Mouse (Mus musculus) layer of hippocampus, adult 9-10 months (tissue): ENCODE data around the gene Mkrn1.
"Not testable (repeated sequence)": the region's sequence is repeated elsewhere in the genome, so short reads cannot be mapped to it uniquely, and the experiment has no call there.

Experiments
- DNase-seq: peaks from one replicate; pipeline ENCODE4 v3.0.0; 2022; ENCODE audit warnings: low spot score

The Mkrn1 gene

DNA sequence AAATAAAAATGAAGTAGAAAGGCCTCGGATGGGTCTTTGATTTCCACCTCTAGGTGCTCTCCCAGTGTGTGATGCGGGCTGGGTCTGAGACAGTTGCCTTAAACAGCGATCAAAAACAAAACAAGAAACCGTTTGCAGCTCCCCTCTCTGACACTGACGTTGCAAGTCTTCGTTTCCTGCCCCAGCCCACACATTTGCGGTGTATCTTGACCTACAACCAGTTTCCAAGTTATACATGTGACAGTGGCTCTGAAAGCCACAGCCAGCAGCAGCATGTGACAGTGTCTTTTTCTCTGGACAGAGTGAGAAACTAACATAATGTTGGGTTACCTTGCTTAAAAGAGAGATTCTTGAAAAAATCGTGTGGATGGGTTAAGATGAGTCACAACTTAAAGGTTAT, 40.5 kb downstream of the Mkrn1 start:
- no peak for DNase-seq

DNA sequence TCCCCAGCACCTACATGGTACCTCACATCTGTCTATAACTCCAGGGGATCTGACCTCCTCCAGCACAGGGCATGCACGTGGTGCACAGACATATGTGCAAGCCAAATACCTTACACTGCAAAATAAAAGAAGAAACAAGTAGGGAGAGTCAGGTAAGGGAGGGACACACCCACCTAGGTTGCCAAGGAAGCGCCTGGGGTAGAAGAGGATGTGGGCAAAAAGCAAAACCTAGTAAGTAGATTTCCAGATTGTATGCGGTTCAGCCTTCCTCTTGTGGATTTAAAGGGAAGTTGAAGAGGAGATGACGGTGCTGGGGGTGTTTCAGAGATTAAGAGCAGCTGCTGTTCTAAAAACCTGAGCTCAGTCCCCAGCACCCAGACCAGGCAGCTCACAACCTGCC, 41.0 kb downstream of the Mkrn1 start:
- no peak for DNase-seq

DNA sequence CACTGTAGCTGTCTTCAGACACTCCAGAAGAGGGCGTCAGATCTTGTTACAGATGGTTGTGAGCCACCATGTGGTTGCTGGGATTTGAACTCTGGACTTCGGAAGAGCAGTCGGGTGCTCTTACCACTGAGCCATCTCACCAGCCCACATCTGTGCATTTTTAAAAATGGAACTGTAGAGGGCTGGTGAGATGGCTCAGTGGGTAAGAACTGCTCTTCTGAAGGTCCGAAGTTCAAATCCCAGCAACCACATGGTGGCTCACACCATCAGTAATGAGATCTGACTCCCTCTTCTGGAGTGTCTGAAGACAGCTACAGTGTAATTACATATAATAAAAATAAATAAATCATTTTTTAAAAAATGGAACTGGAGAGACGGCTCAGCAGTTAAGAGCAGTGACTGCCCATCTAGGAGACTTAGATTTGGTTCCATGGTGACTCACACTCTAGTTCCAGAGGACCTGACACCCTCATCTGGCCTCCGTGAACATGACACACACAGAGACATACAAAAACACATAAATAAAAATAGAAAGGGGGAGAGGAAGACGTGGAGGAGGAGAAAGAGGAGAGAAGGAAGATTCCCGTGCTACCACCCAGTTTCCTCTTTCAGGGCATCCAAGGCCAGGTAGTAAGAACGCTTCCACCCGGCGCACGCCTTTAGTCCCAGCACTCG, 42.0 kb downstream of the Mkrn1 start:
- DNase-seq, result not testable (repeated sequence)

DNA sequence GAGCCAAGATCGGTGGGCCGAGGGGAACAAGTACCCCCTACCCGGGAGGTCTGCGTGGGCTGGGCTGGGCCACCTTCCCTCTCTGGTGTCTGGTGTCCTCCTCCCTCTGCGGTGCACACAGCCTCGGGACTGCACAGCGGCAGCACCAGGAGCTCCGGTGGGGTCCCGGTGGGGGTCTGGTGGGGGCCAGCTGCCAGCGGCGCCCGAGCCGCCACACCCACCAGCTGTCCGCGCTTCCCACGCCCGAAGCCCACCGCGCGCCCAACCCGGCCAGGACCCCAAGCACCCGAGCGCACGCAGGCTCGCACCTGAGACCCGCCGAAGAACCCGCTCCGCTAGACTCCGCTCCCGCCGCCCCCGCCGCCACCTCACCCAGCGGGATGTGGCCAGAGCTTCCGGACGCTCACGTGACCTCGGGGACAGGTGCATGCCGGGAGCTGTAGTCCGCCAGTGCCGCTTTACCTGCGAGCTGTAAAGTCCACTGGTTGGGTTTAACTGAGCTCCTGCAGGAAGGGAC, 42.9 kb downstream of the Mkrn1 start, which contains the start of gene Slc37a3:
Gene Slc37a3 (minus strand): TSS at position 365 of the 517 bp plus-strand sequence.
- DNase-seq, result peak; percentile 51

DNA sequence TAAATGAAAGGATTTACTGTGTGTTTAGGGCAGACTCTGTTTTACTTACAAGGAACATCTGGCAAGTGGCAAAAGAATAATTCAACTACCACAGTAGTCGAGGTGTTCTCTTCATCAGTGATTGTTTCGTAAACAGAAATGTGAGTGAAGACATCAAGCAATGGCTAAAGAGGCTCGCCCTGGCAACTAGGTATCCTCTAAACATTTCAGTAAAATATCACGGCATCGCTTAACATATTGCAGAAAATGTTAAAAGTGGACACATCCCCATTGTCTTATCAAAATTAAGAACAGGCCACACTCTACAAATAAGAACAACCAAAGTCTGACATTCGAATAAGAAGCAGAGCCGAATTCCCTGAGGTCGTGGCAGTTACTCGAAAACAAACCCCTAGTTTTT, 43.5 kb downstream of the Mkrn1 start:
- no peak for DNase-seq

DNA sequence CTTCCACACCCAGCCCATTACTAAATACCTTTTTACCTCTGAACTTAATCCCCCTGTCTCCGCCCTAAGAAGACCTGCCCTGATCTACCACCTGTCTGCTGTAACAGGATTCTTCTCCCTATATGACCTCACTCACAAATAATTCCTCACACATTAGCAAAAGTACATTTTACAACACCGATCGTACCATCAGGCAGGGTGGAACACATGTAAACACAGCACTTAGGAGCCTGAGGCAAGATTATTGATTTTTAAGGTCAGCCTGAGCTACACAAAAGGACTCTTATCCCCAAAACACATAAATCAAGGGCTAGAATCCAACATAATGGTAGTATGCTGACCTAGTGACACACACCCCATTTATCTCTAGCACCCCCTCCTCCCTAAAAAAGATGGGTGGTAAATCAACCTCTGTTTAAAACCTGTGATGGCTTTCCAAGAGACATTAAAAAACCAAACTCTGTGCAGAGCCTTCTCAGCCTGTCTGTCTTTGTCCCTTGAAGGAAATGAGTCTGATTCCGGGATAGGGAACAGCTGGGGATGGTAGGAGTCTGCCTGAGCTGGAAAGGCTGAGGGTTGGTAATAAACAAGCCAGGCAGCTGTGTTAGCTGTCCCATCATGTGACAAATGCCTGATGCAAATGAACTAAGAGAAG, 46.8 kb downstream of the Mkrn1 start:
- no peak for DNase-seq

DNA sequence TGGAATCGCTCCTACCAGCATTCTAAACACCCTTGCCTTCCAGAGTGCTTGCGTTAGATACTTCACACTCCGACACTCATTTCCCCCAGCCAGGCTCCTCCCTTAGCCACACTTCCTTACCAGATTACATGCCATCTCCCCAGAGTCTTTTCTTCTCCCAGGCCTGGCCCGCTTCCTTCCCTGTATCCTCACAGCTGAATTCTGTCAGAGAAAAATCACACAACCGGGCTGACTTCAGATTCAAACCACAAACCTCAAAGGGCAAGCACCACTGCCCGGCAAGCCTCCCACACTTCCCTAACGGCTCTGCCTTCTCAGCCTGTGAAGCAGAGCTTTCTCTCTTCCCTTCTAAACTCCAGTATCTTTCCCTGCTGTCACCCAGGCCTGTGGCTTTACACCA, 47.5 kb downstream of the Mkrn1 start:
- no peak for DNase-seq

DNA sequence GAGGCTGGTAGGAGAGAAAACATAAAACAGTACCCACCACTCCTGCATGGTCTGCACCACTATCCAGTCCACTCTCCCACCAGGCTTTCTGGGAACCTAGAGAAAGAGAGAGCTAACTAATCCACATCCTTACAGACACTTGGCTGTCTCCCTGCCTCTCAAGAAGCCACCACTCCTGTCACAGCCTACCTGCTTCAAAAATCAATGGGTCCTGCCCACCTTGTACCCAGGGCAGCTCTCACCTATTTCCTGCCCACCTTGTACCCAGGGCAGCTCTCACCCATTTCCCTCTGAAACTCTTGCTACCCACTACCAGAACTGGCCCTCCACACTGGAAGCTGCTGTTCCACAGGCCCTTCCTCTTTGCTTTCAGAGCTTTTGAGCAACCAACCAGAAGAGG, 48.2 kb downstream of the Mkrn1 start:
- no peak for DNase-seq

DNA sequence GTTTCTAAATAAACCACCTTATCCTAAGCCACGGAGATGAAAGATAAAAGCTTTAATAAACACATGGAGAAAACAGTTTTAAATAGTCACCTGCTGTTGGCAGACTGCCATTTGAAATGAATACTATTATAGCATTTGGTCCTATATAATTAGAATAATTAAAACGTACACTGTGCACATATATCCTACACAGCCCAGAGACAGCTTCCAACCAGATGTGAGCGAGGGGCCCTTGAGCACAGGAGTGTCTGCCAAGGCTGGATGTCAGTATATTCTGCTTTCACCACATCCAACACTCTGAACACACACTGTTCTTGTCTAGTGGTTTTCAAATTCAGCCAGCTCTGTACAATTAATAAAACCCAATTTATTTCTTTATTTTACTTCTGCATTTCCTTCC, 50.6 kb downstream of the Mkrn1 start:
- no peak for DNase-seq

DNA sequence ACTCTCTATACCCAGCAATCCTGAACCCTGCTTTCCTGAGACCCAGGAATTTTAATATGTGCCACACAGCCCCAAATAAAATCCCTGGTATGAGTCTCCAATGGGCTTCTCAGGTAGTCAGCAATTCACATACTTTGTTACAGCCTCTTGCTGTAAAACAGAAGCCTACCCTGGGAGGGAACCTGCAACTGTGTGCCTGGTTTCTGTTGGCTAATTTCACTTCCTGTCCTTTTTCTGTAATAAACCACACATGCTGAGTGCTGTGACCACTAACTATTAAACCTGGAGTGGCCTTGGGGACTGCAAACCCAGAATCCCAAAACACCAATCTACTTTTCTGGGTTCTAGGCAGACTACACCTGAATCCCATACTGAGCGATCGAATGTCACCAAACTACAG, 57.6 kb downstream of the Mkrn1 start:
- no peak for DNase-seq

DNA sequence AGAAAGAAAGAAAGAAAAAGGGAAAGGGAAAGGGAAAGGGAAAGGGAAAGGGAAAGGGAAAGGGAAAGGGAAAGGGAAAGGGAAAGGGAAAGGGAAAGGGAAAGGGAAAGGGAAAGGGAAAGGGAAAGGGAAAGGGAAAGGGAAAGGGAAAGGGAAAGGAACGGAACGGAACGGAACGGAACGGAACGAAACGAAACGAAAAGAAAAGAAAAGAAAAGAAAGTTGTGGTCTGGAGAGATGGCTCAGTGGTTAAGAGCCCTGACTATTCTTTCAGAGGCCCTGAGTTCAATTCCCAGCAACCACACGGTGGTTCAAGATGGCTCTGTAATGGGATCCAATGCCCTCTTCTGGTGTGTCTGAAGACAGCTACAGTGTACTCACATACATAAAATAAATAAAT, 61.1 kb downstream of the Mkrn1 start:
- not testable (repeated sequence) for DNase-seq

DNA sequence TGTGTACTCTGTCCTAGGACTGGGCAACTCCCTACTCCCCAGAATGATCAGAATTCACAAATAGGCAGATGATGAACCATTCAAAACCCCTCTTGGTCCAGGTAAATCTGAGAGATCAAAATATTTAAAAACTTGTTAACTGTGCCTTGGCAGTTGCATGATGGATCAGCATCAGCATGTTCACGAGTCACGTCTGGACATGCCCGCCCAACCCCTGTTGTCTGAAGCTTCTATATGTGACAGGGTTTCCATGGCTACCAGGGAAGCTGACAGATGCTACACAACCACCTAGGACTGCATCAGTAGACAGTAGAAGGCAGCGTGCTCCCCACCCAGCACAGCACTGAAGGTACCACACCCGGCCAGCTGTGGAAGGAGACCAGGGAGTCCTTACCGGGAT, 71.3 kb downstream of the Mkrn1 start:
- DNase-seq, result no peak

DNA sequence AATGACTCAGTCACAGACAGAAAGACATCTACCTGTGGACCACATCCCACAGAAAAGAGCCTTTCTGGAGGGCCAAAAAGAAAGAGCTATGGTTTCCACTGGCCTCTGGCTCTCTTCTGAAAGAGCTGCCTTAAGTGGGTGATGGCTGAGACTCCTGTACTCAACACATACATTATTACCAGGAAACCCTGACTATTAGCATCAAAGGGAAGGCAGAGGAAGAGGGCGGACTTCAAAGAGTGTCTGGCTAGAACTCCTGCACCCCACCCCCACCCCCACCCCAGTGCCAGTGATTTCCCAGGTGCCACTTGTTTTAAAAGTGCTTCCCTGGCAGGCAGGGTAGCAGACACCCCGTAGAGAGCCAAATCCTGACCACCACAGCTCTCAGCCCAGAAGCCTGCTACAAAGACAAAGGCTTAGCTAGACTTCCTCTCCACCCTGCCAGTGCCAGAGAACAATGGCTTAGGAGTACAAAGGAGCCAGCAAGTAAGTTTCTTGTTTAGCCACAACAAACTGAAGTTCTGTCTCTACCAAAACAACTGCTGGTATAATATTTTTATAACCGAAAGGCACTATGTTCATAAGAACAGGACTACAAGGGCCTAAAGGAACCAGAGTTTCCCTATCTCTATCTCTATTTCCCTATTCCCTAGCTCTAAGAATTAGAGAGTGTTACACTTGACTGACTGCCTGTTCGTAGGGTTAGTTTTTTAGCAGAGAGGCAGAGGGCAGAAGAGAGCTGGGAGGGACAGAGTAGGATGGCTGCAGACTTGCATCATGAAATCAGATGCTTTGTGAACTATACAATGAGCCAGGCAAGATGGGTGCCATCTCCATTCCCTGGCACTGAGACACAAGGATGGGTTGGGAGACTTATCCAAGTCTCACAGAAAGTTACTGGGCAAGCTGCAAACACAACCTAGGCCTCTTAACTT, 72.1 kb downstream of the Mkrn1 start:
- DNase-seq, result no peak
